In genomic region chr11:95336568-95337128, GRCm38 (mm10) we compare ENCODE assay signal across 8 mouse cellular contexts. TPM values are rescaled to one million over a fixed set of nuclear protein-coding genes. Genes with fewer than 3 reads are reported as not detected.
DNase-seq lines count a peak whose midpoint lies in the region; ATAC-seq and TF ChIP-seq lines count a peak whose summit lies in the region.

Gene Fam117a, plus strand, starts transcription at chr11:95337018.

- 0% methylated on average over 27 of the region's 27 CpGs for WGBS in hindbrain, embryonic 15.5 days

- peak within 1 kb of the TSS; percentile 92 for H3K4me3 ChIP-seq in hindbrain, embryonic 15.5 days
- H3K4me3 ChIP-seq in left cerebral cortex, adult 2 months = peak within 1 kb of the TSS; percentile 77

- intact Hi-C loops in left cerebral cortex, adult 2 months (cut with DNase I) = no loop called here

- no peaks in the 10 kb centered on the region for H3K9me3 ChIP-seq in hindbrain, embryonic 15.5 days

- no peak within 1 kb of the TSS for H3K27ac ChIP-seq in hindbrain, embryonic 15.5 days (replicated peaks)
- H3K27ac ChIP-seq in left cerebral cortex, adult 2 months = no peak within 1 kb of the TSS

- TF ChIP-seq CTCF in left cerebral cortex, adult 2 months (IDR thresholded peaks at IDR 0.05) = no peak; the same call in 1 of the 2 replicates

- no peaks in the 10 kb centered on the region for H3K36me3 ChIP-seq in hindbrain, embryonic 15.5 days

- peak; percentile 92 for ATAC-seq in activated CD4-positive, CD25-positive, alpha-beta regulatory T cell, adult 4 months
- peak; percentile 78 for ATAC-seq in common myeloid progenitor, adult 5-6 weeks (replicated peaks; ENCODE audit: low read depth, poor library complexity, severe bottlenecking)
- ATAC-seq in hindbrain, embryonic 15.5 days (ENCODE audit: low FRiP score, low read depth) = peak; percentile 99
- ATAC-seq in megakaryocyte, adult 5-6 weeks (ENCODE audit: poor library complexity, severe bottlenecking) = peak; percentile 79

- H3K4me1 ChIP-seq in hindbrain, embryonic 15.5 days (replicated peaks) = peaks cover 29% of the 10 kb centered on the region

- H3K9ac ChIP-seq in hindbrain, embryonic 15.5 days = peak within 1 kb of the TSS; percentile 72

- H3K27me3 ChIP-seq in hindbrain, embryonic 15.5 days = 0 out of 2 replicates have a peak, but pooled peaks cover 3% of the 10 kb centered on the region

- peak within 1 kb of the TSS; percentile 98 for H3K4me2 ChIP-seq in hindbrain, embryonic 15.5 days

- peak; percentile 76 for DNase-seq in gastrocnemius, adult 18-20 months (ENCODE audit: low spot score)
- peak; percentile 41 to 77 for DNase-seq in left cerebral cortex, adult 2 months (ENCODE audit: extremely low spot score in 1 of 2, low spot score in 2 of 2)
- peak; percentile 91 to 93 for DNase-seq in right cerebral cortex, postnatal 10 days (ENCODE audit: low spot score in 2 of 2)
- peak; percentile 84 for DNase-seq in urinary bladder, postnatal 14 days (ENCODE audit: low spot score)

RNA-seq across cellular contexts. Expression of gene Fam117a, which starts in this region (rescaled TPM):
- polyA plus RNA-seq in activated CD4-positive, CD25-positive, alpha-beta regulatory T cell, adult 4 months (2017; shearing (Covaris generic)) = 10 to 100 TPM; 17.4 to 21.9 TPM
- total RNA-seq in common myeloid progenitor, adult 5-6 weeks (2017) = 120 and 143 TPM in 2 replicates
- 1 to 10 TPM; 1.6 to 2.6 TPM for total RNA-seq in gastrocnemius, adult 18-20 months (2021)
- polyA plus RNA-seq in hindbrain, embryonic 15.5 days (2015; fragmentation: Nextera tagmentation; extraction: Ambion mirVana) = 3.1 and 3.6 TPM in 2 replicates
- total RNA-seq in left cerebral cortex, adult 2 months (2021) = 1 to 10 TPM; 3.0 to 3.6 TPM
- total RNA-seq in megakaryocyte, adult 5-6 weeks (2015) = 62.5 and 73.3 TPM in 2 replicates
- 63.5 and 72.2 TPM in 2 replicates for total RNA-seq in megakaryocyte, adult 5-6 weeks (2017)

Comparison
In these comparisons a context has a peak if more than half of its experiments do, and no peak if none do; other contexts are left out.
1. RNA of gene Fam117a (total RNA-seq): 120 to 143 TPM in common myeloid progenitor, adult 5-6 weeks and 62.5 to 73.3 TPM in megakaryocyte, adult 5-6 weeks; 3.0 to 3.6 TPM in left cerebral cortex, adult 2 months and 1.6 to 2.6 TPM in gastrocnemius, adult 18-20 months; every median in the first group is over 10 times any median in the second.
2. Peak in every context shown above with its lines, with median percentiles within 50 percentile points of each other: ATAC-seq and DNase-seq.